Mouse (Mus musculus) spleen, adult 2 months (tissue): ENCODE measurements around the gene Stk33. TPM values are rescaled to one million over a fixed set of nuclear protein-coding genes. Genes with fewer than 3 reads are reported as not detected.
"Not testable (repeated sequence)": the region's sequence is repeated elsewhere in the genome, so short reads cannot be mapped to it uniquely, and the experiment has no call there.

Source experiments
- DNase-seq, 2 experiments: peaks; one replicate each; pipeline versions ENCODE4 v3.0.0 to v3.0.0-alpha.2; 2012 to 2021; ENCODE audit warnings: low spot score in 2 of 2, low read depth in 1 of 2
- H3K27ac ChIP-seq: fragments of 200-500 bp; 2 replicates; pipeline ENCODE4 v1.5.1; 2012; ENCODE audit warnings: low read length, inconsistent platforms; ENCODE audit not compliant: insufficient read depth
- H3K27me3 ChIP-seq: fragments of 200-500 bp; 2 replicates; pipeline ENCODE4 v1.6.1; 2012; ENCODE audit warnings: mild to moderate bottlenecking, moderate library complexity, low read length, inconsistent platforms; ENCODE audit not compliant: control insufficient read depth, insufficient read depth
- H3K36me3 ChIP-seq: fragments of 200-500 bp; 2 replicates; pipeline ENCODE4 v1.6.1; 2012; ENCODE audit warnings: mild to moderate bottlenecking, low read length, inconsistent platforms; ENCODE audit not compliant: control insufficient read depth, insufficient read depth
- H3K4me1 ChIP-seq: fragments of 200-500 bp; 2 replicates; pipeline ENCODE4 v1.6.1; 2011; ENCODE audit warnings: inconsistent platforms; ENCODE audit not compliant: control insufficient read depth, insufficient read depth, insufficient read length
- H3K4me3 ChIP-seq: fragments of 200-500 bp; 2 replicates; pipeline ENCODE4 v1.5.1; 2011; ENCODE audit warnings: mild to moderate bottlenecking, inconsistent platforms; ENCODE audit not compliant: insufficient read depth, insufficient read length; ENCODE audit errors: extremely low read depth
- CTCF ChIP-seq: fragments of 200-500 bp; IDR thresholded peaks from 2 replicates; pipeline ENCODE4 v1.5.1; 2011; ENCODE audit warnings: mild to moderate bottlenecking, inconsistent platforms; ENCODE audit not compliant: insufficient read depth, insufficient read length, insufficient replicate concordance; ENCODE audit errors: extremely low read depth
- POLR2A ChIP-seq: fragments of 200-500 bp; IDR thresholded peaks from 2 replicates; pipeline ENCODE4 v1.6.1; 2011; ENCODE audit warnings: low read depth, low read length, inconsistent platforms
- WGBS: fragments of 180-500 bp; shearing (Covaris S2); methylation state at CpG from one replicate; pipeline ENCODE4 v1.1.7; 2018; 5-methylcytosine and 5-hydroxymethylcytosine counted together
- polyA plus RNA-seq: library from polyadenylated mRNA; depleted of rRNA; stranded (reverse); fragments of >200 nt; gene quantifications from 2 replicates; pipeline ENCODE4 v1.2.3, GENCODE M21; 2012

The Stk33 gene
- polyA plus RNA-seq, 1 experiment = not detected

DNA sequence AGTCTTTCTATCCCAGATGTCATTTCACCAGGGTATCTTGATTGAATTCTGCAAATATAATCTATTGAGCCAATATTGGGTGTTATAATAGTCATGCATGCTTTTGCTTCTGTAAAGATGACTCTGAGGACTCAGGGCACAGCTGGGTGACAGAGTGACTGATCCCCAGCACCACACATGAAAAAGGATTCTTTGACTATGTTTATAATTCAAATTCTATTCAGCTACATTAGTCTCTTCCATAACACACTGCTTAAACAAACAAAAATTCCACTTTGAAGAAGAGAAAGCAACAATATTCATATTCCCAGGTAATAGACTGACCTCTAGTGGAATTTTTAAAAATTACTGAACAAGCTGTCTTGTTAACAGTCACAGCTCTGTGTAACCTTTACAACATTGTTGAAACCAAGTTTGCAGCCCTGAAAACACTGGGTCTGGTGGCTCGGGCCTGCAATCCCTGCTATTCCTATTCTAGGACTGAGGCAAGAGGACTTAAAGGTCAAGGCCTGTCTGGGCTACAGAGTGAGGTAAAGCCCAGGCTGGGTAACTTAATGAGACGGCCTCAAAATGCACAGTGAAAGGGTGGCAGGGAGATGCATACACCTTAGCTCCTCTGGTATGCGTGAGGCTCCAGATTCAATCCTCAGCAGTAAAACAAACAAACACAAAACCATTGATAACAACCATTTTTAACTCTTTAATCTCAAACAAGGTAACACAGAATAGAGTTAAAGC is 14.3 kb downstream of the Stk33 start:
- H3K27me3 ChIP-seq = no peaks in the 10 kb centered on the region; the same call in 1 of the 2 replicates
- DNase-seq = no peak
- no peak overlapping the region for H3K4me3 ChIP-seq
- 64% methylated on average over 3 of the region's 3 CpGs for WGBS
- no peak overlapping the region for H3K27ac ChIP-seq
- no peaks in the 10 kb centered on the region for H3K4me1 ChIP-seq
- H3K36me3 ChIP-seq = no peaks in the 10 kb centered on the region
- no peak for TF ChIP-seq CTCF
- no peak for TF ChIP-seq POLR2A

DNA sequence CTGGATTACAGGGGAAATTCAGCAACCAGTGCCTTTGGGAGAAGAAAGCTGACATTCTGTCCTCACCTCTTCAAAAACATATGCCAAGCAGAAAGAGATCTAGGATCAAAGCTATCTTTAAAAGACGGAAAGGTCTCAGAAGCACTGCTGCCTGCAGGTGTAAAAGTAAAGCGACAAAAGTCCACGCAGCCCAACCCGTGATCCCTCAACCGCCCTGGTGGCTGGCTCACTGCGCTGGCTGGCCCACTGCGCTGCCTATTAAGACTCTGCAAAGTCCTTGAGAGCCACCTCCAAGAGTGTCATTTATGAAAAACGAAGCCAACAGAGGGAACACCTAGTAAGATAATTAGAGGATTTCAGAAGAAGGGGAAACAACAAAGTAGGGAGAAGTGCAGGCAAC is 16.1 kb downstream of the Stk33 start:
- Histone ChIP-seq H3K4me3 (no peak overlapping the region), H3K4me1 (no peaks in the 10 kb centered on the region), H3K36me3 (no peaks in the 10 kb centered on the region), H3K27ac (no peak overlapping the region), H3K27me3 (no peaks in the 10 kb centered on the region)
- 80% methylated on average over 8 of the region's 8 CpGs for WGBS
- no peak for TF ChIP-seq POLR2A
- TF ChIP-seq CTCF = no peak
- no peak for DNase-seq

DNA sequence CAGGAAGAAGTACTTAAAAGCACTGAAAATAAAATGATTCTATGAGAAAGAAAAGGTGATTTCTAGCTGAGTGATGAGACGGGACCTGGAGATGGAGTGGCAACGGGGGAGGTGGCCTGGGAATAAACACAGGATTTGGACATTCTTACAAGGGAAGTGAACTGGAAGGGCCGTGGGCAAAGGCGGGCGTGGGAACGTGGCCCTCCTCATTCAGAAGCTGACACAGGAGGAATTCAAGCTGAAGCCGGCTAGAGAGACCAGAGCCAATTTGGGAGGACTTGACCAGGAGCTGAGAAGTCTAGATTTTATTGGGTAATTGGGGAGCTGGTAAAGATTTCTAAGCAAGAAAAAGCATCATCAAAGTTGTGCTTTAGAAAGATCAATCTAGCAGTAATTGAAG is 33.4 kb downstream of the Stk33 start:
- TF ChIP-seq CTCF = no peak
- TF ChIP-seq POLR2A = no peak
- Histone ChIP-seq H3K4me3 (no peak overlapping the region), H3K27ac (no peak overlapping the region), H3K27me3 (no peaks in the 10 kb centered on the region), H3K4me1 (no peaks in the 10 kb centered on the region), H3K36me3 (no peaks in the 10 kb centered on the region)
- DNase-seq = no peak
- WGBS = 85% methylated on average over 7 of the region's 7 CpGs

DNA sequence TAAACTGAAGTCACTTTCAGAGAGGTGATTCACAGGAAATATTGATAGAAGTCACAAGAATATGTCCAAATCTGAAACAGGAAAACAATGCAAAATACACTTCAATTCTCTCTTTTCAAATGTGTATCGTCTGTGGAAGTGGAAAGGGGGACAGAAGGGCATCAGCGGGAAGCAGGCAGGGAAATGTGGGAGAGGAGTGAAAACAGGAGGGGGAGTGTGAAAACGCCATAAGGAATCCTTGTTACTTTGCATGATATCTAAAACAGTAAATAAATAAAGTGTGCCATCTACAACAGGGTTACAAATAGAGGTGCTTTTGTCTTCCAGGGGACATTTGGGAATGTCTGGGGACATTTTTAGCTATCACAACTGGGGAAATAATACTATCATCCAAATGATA is 39.6 kb downstream of the Stk33 start:
- Histone ChIP-seq H3K27me3 (no peaks in the 10 kb centered on the region), H3K4me3 (no peak overlapping the region), H3K36me3 (no peaks in the 10 kb centered on the region), H3K27ac (no peak overlapping the region), H3K4me1 (no peaks in the 10 kb centered on the region)
- WGBS = 60% methylated on average over 3 of the region's 3 CpGs
- DNase-seq = no peak
- TF ChIP-seq CTCF (no peak), POLR2A (no peak)

DNA sequence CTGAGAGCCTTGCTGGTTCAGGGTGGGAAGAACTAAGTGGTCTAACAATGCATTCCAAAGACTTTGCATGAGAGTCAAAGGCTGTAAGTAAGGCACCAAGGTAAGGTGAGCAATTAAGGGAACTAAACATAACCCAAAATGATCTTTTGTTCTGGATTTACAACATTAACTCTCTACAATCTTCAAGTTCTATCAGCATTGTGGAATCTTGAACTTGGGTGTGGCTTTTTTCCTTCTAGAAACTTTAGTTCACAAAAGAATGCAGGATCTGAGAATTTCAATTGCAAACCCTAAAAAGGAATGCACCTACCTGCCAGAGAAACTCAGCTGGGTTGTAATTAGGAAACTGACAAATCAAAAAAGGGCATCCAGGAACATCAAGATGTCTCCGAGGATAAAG is 57.8 kb downstream of the Stk33 start:
- Histone ChIP-seq H3K27me3 (no peaks in the 10 kb centered on the region), H3K27ac (no peak overlapping the region), H3K4me3 (no peak overlapping the region), H3K4me1 (no peaks in the 10 kb centered on the region), H3K36me3 (no peaks in the 10 kb centered on the region)
- DNase-seq = no peak
- TF ChIP-seq POLR2A (no peak), CTCF (no peak)
- 72% methylated on average over 1 of the region's 1 CpGs for WGBS

DNA sequence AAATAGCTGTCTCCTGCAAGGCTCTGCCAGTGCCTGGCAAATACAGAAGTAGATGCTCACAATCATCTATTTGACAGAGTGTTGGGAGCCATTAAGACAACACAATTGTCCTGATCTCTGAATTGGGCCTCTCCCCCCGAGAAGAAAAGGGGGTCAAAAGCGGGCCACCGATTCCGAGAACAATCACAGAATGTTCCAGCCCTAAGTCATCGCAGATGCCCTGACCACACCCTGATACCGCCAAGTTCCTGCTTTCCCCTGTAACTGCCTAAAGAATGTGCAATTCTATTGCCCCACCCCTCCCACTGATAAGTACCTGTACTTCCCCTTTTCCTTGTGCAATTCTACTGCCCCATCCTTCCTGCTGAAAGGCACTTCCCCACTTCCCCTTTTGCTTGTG is 65.3 kb downstream of the Stk33 start:
- not testable (repeated sequence) for H3K4me3 ChIP-seq, H3K27me3 ChIP-seq, H3K36me3 ChIP-seq, H3K4me1 ChIP-seq, DNase-seq, H3K27ac ChIP-seq
- 93% methylated on average over 6 of the region's 6 CpGs for WGBS

DNA sequence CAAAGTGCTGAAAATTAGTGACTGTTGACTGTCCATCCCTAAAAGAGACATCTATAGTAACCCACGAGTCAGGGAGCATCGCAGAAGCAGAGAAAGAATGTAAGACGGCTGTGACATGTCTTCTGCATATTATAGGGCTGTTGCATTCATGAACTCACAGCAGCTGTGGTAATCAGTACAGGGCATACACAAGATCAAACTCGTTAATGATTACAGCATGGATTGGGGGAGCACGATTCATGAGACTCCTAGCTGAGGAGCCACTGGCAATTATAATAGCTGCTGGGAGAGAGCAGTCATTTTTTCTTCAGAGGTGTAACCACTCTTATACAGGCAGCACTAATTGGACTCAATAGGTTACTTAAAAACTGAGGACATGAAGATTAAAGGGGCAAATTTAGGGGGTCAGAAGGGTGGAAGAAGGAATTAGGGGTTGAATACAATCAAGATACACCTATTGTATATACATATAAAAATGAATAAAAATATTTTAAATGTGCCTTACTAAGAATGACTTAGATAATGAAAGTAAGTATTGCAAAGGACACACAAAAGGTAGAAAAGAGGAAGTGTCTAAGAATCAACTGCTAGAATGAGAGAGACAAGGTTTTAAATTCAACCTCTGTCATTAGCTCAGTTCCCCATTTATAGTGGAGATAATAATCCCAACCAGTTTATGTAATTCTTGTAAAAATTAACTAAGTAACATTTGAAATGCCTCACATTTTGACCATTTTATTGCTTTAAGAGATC is 80.3 kb downstream of the Stk33 start:
- Histone ChIP-seq H3K4me1 (peaks cover 9% of the 10 kb centered on the region; the same call in 1 of the 2 replicates), H3K27me3 (no peaks in the 10 kb centered on the region), H3K4me3 (no peak overlapping the region), H3K36me3 (no peaks in the 10 kb centered on the region), H3K27ac (no peak overlapping the region)
- WGBS = 81% methylated on average over 5 of the region's 5 CpGs
- no peak for DNase-seq
- no peak for TF ChIP-seq CTCF
